Mouse (Mus musculus): ENCODE measurements around the gene 2700081O15Rik. TPM values are rescaled to one million over a fixed set of nuclear protein-coding genes. Genes with fewer than 3 reads are reported as not detected.
"Not testable (repeated sequence)": the region's sequence is repeated elsewhere in the genome, so short reads cannot be mapped to it uniquely, and the experiment has no call there.

Gene 2700081O15Rik
- total RNA-seq (2022): 10 to 100 TPM; 20.2 to 29.5 (median 27.3) TPM

GRCm38 (mm10) chr19:7416834-7417735 is at the start of gene 2700081O15Rik:
Gene 2700081O15Rik, plus strand, starts transcription at chr19:7417625.
- peak; percentile 55 for DNase-seq

DNA sequence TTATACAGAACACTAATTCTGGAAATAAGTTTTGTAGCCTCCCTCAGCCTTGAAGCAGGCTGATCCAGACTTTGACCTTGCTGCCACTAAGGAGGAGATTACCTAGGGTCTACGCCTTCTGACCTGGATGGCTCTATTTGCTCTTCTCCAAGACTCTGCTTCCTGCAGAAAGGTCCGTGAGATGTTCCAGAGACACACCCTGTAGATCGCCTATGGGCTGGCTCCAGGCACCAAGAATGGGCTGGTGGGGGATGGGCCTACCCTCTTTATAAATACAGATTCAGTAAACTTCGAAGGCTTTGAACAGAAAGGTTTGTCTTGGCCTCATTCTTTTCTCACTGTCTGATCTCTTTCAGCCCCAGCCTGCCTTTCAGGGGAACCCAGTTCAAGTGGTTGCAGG is 48.0 kb upstream of the 2700081O15Rik start:
- not testable (repeated sequence) for DNase-seq

GRCm38 (mm10) chr19:7374491-7374890 is 42.9 kb upstream of the 2700081O15Rik start:
- no peak for DNase-seq

GRCm38 (mm10) chr19:7377639-7378038 is 39.8 kb upstream of the 2700081O15Rik start:
- no peak for DNase-seq

DNA sequence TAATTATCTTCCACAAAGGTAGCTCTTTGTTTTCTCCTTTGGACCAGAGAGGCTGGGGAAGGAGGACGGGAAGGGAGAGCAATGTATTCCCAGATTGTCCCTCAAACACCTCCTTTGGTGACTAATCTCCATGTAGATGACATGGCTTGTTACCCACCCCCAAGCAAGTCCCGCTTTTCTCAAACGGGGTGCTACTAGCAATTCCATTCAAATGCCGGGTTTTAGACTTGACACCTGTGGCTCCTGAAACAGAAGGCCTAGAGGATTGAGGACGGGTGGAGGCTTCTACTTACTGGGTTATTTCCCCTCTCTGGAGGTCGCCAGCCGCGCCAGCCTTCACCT is 35.5 kb upstream of the 2700081O15Rik start:
- DNase-seq: no peak

GRCm38 (mm10) chr19:7382248-7382902 is 35.0 kb upstream of the 2700081O15Rik start:
- DNase-seq: peak; percentile 50

DNA sequence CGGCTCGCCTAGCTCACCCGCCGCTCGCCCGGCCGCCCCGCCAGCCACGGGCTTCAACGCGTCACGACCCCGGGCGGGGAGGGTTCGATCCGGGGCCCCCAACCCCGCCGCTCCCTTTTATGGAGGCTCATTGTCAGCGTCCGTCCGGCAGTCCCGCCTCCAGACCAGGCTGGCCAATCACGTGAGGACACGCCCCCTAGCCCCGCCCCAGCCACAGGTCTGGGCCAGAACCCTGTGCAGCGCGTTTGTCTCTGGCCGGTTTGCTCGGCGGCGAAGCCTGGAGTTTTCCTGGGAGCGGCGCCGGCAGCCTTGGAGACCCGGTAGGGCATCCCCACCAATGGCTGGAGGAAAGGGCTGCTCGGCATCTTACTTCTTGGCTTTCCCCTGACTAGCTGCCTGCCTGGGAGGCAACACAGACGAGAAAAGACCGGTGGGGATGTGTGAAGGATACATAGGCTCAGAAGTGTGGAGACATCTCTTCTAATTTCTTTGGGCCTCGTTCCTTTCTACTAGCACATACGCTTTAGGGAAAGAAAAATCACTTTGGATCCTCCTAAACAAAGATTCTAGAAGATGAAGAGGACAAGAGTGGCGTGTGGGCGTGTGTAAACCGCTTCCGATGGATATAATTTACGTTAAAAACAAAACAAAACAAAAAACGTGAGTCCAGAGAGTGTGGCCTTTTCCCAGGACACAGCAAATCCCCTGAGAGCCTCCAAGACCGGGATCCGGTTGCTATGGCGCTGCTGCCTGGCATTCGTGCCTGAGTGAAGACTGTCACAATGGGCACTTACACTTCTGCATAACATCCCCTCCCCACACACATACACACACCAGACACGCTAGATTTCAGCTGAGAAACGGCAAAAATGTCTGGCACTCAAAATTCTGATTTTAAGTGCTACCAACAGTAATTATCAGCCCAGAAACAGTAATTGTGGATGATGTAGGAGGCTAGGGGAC is 34.2 kb upstream of the 2700081O15Rik start, which contains the start of gene Spindoc:
Gene Spindoc (minus strand): TSS at position 92 of the 963 bp plus-strand sequence.
- DNase-seq: peak; percentile 96

GRCm38 (mm10) chr19:7386042-7386441 is 31.4 kb upstream of the 2700081O15Rik start:
- DNase-seq: no peak

DNA sequence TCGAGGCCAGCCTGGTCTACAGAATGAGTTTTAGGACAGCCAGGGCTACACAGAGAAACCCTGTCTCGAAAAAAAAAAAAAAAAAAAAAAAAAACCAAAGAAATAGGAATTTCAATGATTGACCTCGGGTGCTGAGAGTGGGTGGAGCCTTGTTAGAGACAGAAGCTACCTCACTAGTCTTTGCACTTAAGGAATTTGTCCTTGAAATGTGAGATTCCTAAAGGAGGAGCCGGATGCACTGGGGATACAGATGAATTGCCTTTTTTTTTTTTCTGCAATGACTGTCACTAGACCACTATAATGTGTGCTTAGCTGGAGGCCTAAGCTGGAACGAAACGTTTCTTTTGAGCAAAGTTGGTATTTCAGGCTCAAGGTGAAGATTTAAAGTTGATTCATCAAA is 28.9 kb upstream of the 2700081O15Rik start:
- no peak for DNase-seq

- not testable (repeated sequence) for DNase-seq
Observed at GRCm38 (mm10) chr19:7396867-7397826, 20.3 kb upstream of the 2700081O15Rik start.

DNA sequence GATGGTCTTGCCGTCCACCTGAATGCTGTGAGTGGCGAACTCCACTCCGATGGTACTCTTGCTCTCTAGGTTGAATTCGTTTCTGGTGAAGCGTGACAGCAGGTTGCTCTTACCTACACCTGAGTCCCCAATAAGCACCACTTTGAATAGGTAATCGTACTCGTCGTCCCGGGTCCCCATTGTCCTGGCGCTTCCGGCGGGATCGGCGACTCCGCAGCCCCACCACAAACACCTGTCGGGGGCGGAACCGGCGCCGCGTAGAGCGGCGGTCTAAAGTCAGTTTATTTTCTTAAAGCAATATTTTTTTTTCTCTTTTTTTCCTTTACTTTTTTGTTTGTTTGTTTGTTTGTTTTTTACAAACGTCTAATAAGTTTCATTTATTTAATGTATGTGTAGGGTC is 18.5 kb upstream of the 2700081O15Rik start:
- not testable (repeated sequence) for DNase-seq

DNA sequence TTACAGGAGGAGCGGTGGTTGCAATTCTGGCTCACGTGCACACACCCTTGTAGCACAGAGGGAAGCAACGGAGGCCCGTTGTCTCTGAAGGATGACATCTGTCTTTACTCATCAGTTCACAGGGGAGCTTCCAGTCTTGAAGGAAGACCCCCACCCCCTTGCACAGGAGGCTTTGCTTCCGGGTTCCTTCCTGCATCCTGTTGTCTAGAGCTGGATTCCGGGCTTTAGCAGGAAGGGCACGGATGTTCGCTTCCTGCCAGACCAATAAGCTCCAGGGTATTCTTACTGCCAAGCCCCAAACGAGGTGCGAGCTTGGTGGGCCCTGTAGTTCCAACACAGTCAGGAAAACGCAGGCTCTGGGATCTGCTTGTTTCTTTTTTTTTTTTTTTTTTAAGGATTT is 16.8 kb upstream of the 2700081O15Rik start:
- DNase-seq: no peak

- DNase-seq: no peak
Observed at GRCm38 (mm10) chr19:7404623-7405229, 12.7 kb upstream of the 2700081O15Rik start.

GRCm38 (mm10) chr19:7412361-7412760 is 5.1 kb upstream of the 2700081O15Rik start:
- no peak for DNase-seq

GRCm38 (mm10) chr19:7415916-7416833 is 1.2 kb upstream of the 2700081O15Rik start:
- no peak for DNase-seq

DNA sequence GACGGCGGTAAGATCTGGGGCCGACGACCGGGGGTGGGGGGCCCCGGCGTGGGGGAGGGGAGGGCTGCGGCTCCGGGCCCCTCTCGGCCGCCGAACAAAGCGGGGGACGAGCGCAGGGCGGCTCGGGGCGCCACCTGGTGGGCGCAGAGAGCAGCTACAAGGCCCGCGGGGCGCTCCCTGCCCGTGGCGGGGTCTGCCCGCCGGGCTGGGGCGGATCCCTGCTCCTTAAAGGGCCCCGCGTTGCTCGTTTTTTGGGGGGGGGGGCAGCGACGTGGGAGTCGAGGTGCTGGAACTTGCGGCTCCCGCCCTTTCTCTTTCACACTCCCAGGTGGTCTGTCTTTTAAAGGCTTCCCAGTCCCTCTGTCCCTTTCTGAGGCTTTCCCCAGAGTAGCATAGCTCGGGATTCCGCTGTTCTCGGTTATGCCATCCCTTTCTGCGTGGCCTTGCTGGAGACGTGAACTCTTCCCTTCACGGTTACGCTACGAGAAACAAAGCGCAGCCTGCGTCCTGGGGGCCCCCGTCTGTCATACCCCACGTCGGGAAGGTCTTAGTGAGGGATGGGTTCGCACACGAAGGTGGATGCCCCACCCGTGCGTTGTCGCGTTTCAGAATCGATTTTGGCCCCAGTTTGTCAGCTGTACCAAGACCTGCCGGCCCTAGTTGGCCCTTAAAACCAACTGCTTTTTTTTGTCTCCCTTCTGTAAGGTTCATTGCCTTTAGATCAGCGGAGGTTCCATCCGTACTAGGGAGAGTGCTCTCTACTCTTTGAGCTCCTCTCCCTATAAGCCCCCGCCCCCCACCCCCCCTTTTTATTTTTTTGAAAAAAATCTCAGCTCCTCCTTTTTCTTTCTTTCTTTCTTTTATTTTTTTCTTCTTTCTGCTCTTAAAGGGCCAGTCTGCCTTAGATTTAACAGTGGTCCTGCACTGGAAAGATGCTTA is 755 bp downstream of the 2700081O15Rik start:
- DNase-seq: peak; percentile 54

- no peak for DNase-seq
Observed at GRCm38 (mm10) chr19:7419134-7419533, 1.7 kb downstream of the 2700081O15Rik start.

DNA sequence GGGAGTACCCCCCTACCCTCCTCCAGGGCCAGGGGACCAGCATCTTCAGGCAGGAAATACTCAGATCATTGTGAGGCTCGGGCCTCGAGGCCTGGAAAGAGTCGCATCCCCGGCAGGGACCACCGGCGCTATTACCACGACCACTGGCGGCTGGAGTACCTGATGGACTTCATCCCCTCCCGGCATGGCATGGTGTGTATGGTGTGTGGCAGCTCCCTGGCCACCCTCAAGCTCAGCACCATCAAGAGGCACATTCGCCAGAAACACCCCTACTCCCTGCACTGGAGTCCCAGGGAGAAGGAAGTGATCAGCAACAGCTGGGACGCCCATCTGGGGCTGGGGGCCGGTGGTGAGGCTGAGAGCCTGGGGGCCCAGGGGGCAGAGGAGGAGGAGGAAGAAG is 2.7 kb downstream of the 2700081O15Rik start:
- no peak for DNase-seq
